In genomic region chr17:36308855-36309254, GRCm38 (mm10) we compare ENCODE assay signal across 9 mouse cellular contexts. TPM values are rescaled to one million over a fixed set of nuclear protein-coding genes. Genes with fewer than 3 reads are reported as not detected.
DNase-seq lines count a peak whose midpoint lies in the region; ATAC-seq and TF ChIP-seq lines count a peak whose summit lies in the region.
"Not testable (repeated sequence)": the region's sequence is repeated elsewhere in the genome, so short reads cannot be mapped to it uniquely, and the experiment has no call there.
"Had no signal": no experiment of that assay in that cellular context is flagged by ENCODE, and none has a peak within 500 bp of the region (broad histone marks: within the 10 kb centered on the region; RNA-seq: fewer than 3 reads in every experiment).

No protein-coding gene starts in this region.

- TF ChIP-seq CTCF in cortical plate, adult 2 months (IDR thresholded peaks at IDR 0.05; ENCODE audit: extremely low read depth, insufficient read depth, low read length) = peak; percentile 66
- peak; percentile 80 for TF ChIP-seq CTCF in gastrocnemius, adult 2 months (IDR thresholded peaks at IDR 0.05)

- H3K4me3 ChIP-seq in cortical plate, adult 2 months (ENCODE audit: insufficient read depth, low read length); gastrocnemius, adult 2 months: not testable (repeated sequence)

- TF ChIP-seq POLR2A in cortical plate, adult 2 months (IDR thresholded peaks at IDR 0.05; ENCODE audit: extremely low read depth, insufficient read depth, low read length) = not testable (repeated sequence)

- not testable (repeated sequence) for H3K27ac ChIP-seq in cortical plate, adult 2 months (ENCODE audit: insufficient read depth, low read length); gastrocnemius, adult 2 months

- ATAC-seq in megakaryocyte-erythroid progenitor cell, adult 5-6 weeks (replicated peaks; ENCODE audit: low FRiP score, low TSS enrichment, poor library complexity, severe bottlenecking) = peak; percentile 57; the same call in 1 of the 2 replicates

- H3K4me1 ChIP-seq in cortical plate, adult 2 months (ENCODE audit: control insufficient read depth, insufficient read depth, low read length) = not testable (repeated sequence)

- intact Hi-C loops in gastrocnemius, adult 2 months (cut with DNase I) = loop anchor here (5.0 to 10.0 kb wide), 2 partner anchors 108 to 486 kb away; no protein-coding TSS in a partner anchor

- peak; percentile 64 to 91 for DNase-seq in adrenal gland, adult (ENCODE audit: inconsistent age in 2 of 2, low spot score in 1 of 2)
- DNase-seq in gastrocnemius, adult 2 months = peak; percentile 72
- DNase-seq in induced T-regulatory cell, adult 2 months (ENCODE audit: low read depth) = peak; percentile 88
- DNase-seq in left cerebral cortex, adult 18-20 months (ENCODE audit: low spot score in 2 of 2) = peak; percentile 73 to 76
- DNase-seq in right cerebral cortex, adult 18-20 months = peak; percentile 79
- peak; percentile 80 for DNase-seq in thymus, postnatal 4 days

RNA-seq across cellular contexts. Expression of gene H2-M10.1, which starts 17.1 kb away (rescaled TPM):
- polyA plus RNA-seq in cortical plate, adult 2 months (2012; rRNA removed) = not detected in 2 replicates
- not detected for total RNA-seq in gastrocnemius, adult 2 months (2021)
- not detected for total RNA-seq in left cerebral cortex, adult 18-20 months (2021)
- not detected in 2 replicates for total RNA-seq in megakaryocyte-erythroid progenitor cell, adult 5-6 weeks (2014; fragmentation: Nextera tagmentation)
- total RNA-seq in megakaryocyte-erythroid progenitor cell, adult 5-6 weeks (2017) = not detected in 2 replicates
- polyA plus RNA-seq: heart, embryonic 11.5 days had no signal

RNA-seq across cellular contexts. Expression of gene H2-M10.2, which starts 22.6 kb away (rescaled TPM):
- polyA plus RNA-seq in cortical plate, adult 2 months (2012; rRNA removed) = not detected in 2 replicates
- total RNA-seq in gastrocnemius, adult 2 months (2021) = not detected
- not detected for total RNA-seq in left cerebral cortex, adult 18-20 months (2021)
- not detected in 2 replicates for total RNA-seq in megakaryocyte-erythroid progenitor cell, adult 5-6 weeks (2014; fragmentation: Nextera tagmentation)
- not detected in 2 replicates for total RNA-seq in megakaryocyte-erythroid progenitor cell, adult 5-6 weeks (2017)
- polyA plus RNA-seq: heart, embryonic 11.5 days had no signal

RNA-seq across cellular contexts. Expression of gene Trim39, which starts 36.8 kb away (rescaled TPM):
- 30.6 and 34.9 TPM in 2 replicates for polyA plus RNA-seq in cortical plate, adult 2 months (2012; rRNA removed)
- total RNA-seq in gastrocnemius, adult 2 months (2021) = 1 to 10 TPM; 7.3 to 7.4 TPM
- total RNA-seq in left cerebral cortex, adult 18-20 months (2021) = 10 to 100 TPM; 22.9 to 25.7 TPM
- 21.0 and 29.7 TPM in 2 replicates for total RNA-seq in megakaryocyte-erythroid progenitor cell, adult 5-6 weeks (2014; fragmentation: Nextera tagmentation)
- total RNA-seq in megakaryocyte-erythroid progenitor cell, adult 5-6 weeks (2017) = 19.2 and 23.2 TPM in 2 replicates

RNA-seq across cellular contexts. Expression of gene Rpp21, which starts 51.0 kb away (rescaled TPM):
- 59.3 and 60.0 TPM in 2 replicates for polyA plus RNA-seq in cortical plate, adult 2 months (2012; rRNA removed)
- total RNA-seq in gastrocnemius, adult 2 months (2021) = 10 to 100 TPM; 36.5 to 41.1 TPM
- total RNA-seq in left cerebral cortex, adult 18-20 months (2021) = 10 to 100 TPM; 39.3 to 43.6 TPM
- 66.7 and 120 TPM in 2 replicates for total RNA-seq in megakaryocyte-erythroid progenitor cell, adult 5-6 weeks (2014; fragmentation: Nextera tagmentation)
- total RNA-seq in megakaryocyte-erythroid progenitor cell, adult 5-6 weeks (2017) = 56.9 and 68.9 TPM in 2 replicates

RNA-seq across cellular contexts. Expression of gene H2-M10.3, which starts 59.4 kb away (rescaled TPM):
- not detected in 2 replicates for polyA plus RNA-seq in cortical plate, adult 2 months (2012; rRNA removed)
- total RNA-seq in gastrocnemius, adult 2 months (2021) = not detected
- total RNA-seq in left cerebral cortex, adult 18-20 months (2021) = not detected
- total RNA-seq in megakaryocyte-erythroid progenitor cell, adult 5-6 weeks (2014; fragmentation: Nextera tagmentation) = not detected in 2 replicates
- not detected in 2 replicates for total RNA-seq in megakaryocyte-erythroid progenitor cell, adult 5-6 weeks (2017)
- polyA plus RNA-seq: heart, embryonic 11.5 days had no signal
